Mouse (Mus musculus): ENCODE measurements around the gene D130043K22Rik. TPM values are rescaled to one million over a fixed set of nuclear protein-coding genes. Genes with fewer than 3 reads are reported as not detected.
"Not testable (repeated sequence)": the region's sequence is repeated elsewhere in the genome, so short reads cannot be mapped to it uniquely, and the experiment has no call there.

D130043K22Rik gene
- polyA plus RNA-seq, 3 experiments from 2014 or later = 0.34 to 0.41 TPM; not detected in 1

DNA sequence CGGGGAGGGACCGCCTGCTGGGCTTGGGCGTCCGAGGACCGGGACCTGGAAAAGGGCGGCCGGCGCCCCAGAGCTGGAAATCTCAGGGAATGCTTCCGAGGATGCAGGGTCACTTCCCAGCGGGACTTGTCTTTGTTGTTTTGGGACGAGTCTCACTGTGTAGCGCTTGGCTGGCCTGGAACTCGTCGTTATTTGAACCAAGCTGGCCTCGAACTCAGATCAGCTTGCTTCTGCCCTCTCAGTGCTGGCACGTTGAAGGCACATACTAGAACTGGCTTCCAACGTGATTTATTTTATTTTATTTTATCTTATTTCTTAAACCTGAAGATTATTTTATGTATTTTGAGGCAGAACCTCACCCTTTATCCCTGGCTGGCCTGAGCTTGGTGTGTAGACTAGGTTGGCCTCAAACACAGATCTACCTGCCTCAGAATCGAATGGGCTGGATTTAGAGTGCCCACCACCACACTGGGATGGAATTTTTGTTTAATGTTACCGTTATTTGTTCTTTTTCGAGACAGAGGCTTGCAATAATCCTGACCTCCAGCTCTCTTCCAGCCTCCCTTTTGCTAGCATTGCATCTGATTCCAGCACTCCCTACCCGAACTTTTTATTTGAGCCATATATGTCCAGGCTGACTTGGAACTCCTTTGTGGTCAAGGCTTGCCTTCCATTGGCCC is 12.7 kb upstream of the D130043K22Rik start:
- no peak for ATAC-seq

DNA sequence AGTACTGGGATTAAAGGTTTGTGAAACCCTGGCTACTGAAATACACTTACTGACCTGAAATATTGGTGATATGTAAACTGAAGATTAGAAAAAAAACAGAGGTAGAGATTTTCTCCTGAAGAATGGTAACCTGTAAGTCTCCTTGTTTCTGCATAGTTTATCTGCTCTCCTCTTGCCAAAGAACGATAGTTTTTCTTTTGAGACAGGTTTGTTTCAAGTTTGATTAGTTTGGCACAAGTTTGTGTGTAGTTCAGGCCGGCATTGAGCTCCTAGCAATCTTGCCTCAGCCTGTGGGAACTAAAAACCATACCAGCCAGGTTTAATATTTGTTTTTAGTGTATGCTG is 12.2 kb upstream of the D130043K22Rik start:
- ATAC-seq = no peak

DNA sequence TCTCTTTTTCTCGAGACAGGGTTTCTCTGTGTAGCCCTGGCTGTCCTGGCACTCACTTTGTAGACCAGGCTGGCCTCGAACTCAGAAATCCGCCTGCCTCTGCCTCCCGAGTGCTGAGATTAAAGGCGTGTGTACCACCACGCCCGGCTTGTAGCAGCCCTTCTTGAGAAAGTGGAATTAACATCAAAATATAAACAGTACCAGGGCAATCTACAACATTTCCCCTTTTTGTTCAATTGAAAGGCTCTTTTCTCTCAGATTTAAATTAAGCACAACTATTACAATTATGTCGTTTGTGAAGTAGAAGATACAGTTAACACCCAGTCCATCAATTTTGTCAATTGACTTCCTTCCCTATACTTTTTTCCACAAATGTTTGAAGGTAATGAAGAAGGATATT is 7.2 kb upstream of the D130043K22Rik start:
- not testable (repeated sequence) for ATAC-seq

DNA sequence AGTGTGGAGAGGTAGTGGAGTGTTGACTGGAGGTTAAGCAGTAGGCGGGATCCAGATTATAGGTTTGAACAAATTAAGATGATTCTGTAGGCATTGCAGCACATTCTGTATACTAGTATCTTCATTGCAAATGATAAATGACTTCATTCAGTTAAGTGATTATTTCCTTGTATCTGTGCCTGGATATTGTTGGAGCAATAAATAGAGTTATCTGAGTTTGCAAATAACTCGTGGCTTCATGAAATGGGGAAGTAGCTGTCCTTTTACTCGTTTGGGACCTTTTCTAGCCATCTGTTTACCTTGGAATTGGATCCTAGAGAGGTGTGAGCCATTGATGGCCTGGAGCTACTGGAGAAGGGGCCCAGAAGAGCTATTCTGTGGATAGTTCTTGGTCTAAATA is 5.1 kb upstream of the D130043K22Rik start:
- no peak for ATAC-seq

DNA sequence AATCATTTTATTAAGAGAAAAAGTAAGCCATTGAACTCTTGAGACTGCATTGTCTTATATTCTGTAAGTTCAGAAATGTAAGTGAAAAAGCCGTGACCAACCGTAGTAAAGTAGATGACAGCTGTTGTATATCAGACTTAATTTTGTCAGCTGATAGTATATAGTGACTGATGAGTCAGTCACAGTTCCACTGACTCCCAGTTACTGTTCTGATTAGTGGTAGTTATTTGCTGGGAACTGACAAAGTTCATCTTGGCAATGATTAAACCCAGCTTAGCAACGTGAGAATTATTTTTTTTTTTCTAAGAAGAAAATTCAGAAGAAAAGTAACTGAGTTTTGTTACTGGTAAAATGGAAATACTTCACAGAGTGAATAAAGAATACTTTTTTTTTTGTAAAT is 3.2 kb upstream of the D130043K22Rik start:
- ATAC-seq = no peak

DNA sequence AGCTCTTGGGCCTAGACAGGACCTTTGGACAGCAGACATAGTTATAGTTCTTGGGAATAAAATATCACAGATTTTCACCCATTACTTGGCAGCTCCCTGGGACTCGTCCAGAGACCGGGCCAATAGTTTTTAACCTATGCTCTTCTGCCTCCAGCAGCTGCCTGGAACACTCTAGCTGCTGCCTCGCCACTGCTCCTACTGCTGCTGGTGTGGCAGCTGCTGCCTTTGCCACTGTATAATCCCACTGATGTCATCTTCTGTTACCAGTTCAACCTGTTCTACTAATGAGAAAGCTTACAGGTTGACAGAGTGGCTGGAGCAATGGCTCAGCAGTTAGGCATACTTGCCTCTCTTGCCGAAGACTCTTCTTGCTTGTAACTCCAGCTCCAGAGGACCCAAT is 4.4 kb downstream of the D130043K22Rik start:
- no peak for ATAC-seq

DNA sequence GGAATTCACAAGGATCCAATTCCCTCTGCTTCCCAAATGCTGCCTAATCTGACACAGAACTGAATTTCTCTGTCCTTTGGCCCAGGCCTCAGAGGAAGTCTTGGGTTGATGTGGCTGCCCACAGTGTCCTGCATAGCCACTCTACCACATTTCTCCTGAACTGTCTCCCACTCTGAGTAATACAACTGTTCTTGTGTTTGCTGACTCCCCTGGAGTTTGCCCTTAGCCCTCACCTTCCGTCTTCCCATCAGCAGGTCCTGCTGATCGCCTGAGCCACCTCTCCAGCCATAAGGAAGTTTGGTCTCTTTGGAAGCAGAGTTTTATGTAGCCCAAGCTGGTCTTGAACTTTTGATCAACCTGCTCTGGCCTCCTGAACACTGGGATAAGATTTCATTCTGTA is 7.1 kb downstream of the D130043K22Rik start:
- no peak for ATAC-seq

DNA sequence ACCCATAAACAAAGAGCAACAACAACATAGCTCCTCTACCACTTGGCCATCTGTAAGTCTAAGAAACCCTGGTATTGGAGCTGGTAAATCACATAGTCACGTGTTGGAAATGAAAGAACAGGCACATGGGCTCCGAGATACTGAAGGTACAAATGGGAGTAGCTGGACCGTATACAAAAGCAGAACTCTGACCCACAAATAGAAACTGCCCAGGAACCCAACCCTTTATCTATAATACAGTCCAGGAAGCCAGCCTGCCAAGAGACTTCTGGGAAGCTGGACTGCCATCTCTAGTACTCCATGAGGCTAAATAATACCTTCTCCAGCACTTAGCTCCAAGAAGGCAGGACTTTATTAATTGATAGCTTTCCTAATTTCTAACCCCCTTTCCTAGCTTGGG is 7.6 kb downstream of the D130043K22Rik start:
- ATAC-seq = no peak

DNA sequence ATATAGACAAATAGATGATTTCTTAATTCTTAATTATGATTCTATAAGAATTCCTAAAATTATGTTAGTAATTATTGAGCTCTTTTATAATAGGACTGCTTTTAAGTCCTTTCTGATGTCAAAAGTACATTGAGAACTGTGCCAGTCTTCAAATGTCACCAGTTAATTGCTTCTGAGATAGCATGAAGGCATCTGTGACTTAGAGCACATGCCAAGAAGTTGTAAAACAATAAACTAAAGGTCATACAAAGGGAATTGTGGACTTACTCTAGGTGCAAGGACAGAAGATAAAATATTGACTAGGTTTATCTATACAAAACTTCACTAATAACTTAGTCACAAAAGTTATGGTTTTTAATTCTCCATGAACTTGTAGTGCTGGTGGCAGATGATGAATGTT is 14.2 kb downstream of the D130043K22Rik start:
- no peak for ATAC-seq

DNA sequence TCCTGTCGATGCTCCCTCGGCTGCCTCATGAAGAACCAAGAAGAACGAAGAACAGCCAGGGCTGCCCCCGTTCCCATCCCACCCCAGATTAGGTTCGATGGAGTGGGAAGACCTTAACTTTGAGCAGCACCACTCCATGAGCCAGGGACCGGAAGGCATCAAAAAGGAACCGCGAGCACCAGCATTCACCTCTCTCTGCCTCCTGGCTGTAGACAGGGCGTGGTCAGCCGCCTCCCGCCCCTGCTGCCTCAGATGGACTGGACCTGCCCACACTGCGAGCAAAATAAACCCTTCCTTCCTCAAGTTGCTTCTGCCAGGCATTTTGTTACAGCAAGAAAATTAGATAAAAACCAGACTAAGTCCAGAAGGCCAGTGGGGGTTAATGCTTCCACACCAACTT is 16.1 kb downstream of the D130043K22Rik start:
- ATAC-seq = no peak

DNA sequence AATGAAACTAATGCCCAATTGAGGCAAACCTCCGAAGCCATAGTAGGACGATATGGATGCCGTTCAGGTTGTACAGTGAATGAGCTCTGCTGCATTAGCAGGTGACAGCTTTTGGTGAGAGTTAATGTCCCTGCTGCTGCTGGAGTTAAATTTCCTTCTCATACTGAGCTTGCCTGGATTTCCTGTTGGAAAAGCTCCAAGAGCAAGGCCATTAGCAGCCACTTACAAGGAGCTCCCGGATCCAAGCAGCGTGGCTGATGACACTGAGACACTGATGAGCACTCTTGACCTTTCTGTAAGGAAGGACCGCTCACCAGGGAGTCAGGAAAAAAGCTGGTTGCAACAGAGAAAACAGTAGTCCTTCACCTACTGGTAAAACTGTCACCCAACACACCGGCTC is 17.1 kb downstream of the D130043K22Rik start:
- no peak for ATAC-seq

DNA sequence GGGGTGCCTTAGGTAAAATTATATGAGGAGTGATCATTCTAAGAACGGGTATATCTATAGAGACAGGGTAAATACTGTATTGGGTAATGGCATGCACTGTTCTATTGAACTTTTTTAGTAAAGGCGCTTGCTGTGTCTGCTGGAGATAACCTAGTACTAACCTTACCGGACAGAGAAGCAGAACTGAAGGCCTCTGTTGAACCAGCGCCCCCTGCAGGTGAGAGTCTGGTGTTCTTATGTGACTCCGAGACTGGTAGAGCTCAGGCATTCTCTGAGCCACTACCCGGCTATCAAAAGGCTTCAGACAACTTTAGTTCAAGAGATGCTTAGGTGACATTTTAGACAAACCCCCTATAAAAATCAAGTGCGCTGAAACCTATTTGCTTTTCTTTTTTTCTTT is 17.6 kb downstream of the D130043K22Rik start:
- peak; percentile 26 for ATAC-seq

DNA sequence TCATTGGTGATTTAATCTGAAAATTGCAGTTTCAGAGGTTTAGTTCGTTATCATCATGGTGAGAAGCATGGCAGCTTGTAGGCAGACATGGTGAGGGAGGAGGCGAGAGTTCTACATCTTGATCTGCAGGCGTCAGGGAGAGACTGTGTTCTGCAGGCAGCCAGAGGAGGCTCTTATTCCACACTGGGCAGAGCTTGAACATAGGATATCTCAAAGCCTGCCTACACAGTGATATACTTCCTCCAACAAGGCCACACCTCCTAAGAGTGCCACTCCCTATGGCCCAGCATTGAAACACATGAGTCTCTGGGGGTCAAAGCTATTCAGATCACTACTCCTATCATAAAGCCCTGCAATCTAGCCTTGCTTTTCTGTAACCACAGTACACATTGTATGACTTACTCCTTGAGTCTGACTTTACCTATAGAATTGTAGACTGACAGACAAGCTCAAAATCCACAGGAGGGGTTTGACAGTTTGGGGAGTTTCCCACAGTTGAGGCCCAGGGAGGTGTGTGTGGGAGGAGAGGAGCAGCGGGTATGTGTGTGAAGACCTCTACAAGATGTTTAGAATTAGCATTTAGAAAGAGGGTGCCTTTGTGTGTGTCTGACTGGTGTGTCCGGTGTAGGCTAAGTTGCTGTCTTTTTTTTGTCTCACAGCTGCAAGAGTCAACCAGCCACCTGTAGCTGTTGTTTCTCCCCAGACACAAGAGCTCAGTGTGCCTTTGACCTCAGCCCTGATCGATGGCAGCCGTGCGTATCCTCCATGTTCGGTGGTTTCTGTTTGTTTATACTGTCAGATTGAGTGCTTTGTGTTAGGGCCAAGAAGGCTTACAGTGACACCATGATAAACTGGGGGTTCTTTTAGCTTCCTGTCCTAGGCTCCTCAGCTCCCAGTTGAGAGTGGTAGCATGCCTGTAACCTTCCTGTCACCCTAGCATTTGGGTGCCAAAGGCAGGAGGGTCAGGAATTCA is 21.8 kb downstream of the D130043K22Rik start:
- ATAC-seq = peak; percentile 78

DNA sequence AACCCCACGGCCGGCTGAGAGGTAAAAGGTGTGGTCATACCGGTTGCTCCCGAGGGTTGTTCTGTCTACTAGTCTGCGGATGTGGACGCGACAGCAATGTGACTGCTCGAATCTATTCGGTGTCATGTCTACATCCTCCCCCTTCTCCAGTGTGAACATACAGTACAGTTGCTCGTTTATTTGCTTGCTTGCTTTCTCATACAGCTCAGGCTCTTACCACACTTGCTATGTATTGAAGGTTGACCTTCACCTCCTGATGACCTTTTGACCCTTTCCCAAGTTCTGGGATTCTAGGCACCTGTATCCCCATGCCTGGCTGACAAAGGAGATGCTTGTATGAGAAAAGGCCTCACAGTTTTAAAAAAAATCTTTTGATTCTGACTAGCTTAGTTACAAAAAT is 22.9 kb downstream of the D130043K22Rik start:
- no peak for ATAC-seq

DNA sequence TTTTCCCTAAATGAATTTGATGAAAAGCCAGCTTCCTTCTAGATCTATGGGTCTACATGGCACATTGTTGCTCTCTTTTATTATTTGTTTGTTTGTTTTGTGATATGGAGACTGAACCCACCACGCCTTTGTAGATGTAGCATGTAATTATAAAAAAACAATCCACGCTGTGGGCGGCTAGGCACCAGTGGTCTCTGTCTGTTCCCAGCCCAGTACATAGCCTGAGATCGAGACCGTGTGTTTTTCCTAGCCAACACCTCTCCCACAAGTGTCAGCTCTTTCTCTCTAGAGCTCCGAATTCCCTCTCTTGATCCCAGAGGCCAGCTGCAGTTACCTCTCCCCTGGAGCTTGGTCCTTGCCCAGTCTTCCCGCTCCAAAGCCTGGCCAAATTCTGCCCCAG is 23.3 kb downstream of the D130043K22Rik start:
- ATAC-seq = no peak

DNA sequence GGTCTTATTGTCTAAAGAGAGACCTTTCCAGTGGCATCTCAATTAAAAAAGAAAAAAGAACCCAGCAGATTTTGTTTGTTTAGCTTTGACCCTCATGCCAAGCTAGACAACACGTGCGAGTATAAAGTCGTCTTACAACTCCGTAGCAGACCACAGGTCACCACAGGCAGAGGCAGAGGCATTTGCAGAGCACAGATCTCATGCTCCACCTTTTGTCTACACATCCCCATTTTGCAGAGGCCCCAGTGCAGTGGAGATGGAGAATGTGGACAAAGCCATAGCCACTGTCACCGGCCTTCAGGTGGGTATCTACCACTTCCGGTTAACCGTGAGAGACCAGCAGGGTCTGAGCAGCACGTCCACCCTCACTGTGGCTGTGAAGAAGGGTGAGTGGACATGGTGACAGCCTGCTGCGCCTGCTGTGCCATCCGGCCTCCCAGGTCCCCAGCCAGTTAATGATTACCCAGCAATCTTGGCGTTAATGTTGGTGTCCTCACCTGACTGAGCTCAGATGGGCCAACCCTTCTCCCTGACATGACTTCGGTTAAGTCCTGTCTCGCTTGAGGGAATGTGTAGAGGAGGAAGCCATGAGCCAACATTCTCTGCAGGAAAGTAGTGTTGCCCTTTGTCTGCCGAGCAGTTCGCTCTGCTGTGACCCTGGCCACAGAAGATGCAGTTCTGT is 34.6 kb downstream of the D130043K22Rik start:
- no peak for ATAC-seq

DNA sequence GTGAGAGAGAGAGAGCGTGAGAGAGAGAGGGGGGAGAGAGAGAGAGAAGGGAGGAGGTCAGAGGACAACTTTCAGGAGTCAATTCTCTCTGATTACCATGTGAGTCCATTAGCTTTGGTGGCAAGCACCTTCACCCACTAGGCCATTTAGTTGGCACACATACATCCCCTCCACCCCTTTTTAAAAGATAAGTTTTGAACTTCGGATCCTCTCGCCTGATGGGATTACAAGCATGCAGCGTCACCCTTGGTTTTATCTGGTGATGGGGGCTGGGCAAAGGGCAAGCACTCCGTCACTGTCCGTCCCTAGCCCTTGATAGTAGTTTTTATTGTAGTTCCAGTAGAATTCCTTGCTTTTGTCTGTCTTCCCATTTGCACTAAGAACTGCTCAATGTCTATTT is 35.3 kb downstream of the D130043K22Rik start:
- ATAC-seq = no peak

DNA sequence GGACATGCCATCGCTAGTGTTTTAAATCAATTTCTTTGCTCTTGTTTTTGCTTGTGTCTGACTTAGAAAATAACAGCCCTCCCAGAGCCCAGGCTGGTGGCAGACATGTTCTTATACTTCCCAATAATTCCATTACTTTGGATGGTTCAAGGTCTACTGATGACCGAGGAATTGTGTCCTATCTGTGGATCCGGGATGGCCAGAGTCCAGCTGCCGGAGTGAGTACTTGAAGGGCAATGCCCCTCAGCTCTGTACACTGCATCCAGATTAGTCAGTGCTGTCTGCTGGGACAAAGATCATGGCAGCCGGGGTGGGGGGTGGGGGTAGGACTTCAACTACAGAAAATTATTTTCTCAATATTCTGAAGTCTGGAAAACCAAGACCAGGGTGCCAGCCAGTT is 35.8 kb downstream of the D130043K22Rik start:
- ATAC-seq = no peak

DNA sequence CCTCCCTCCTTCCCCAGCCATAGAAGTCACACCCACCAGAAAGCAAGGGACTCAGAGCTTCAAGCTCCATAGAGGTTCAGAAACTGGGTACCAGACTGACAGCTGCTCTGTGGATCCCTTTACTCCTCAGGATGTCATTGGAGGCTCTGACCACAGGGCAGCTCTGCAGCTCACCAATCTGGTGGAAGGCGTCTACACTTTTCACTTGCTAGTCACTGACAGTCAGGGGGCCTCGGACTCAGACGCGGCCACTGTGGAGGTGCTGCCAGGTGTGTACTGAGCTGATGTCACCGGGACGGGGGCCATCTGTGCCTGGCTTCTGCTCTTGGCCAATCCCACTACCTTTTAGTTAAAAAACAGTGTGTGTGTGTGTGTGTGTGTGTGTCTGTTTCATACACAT is 37.5 kb downstream of the D130043K22Rik start:
- no peak for ATAC-seq

DNA sequence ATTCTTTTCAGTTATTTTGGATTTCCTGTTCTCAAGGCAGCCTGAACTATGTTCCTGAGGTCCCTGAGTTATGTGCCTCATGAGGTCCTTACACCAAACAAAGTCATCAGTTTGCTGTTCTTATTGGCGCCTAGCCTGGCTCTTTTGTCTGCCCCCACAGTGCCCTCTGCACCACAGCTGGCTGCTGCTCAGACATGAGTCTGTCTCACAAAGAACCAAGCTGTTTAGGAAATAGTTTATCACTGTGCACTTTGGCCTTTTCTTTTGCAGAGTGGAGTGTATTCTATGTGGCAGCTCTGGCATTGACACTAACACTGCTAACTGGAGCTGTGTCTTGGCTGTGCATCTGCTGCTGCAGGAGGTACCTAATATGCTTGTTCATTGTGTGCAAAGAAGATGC is 44.6 kb downstream of the D130043K22Rik start:
- ATAC-seq = no peak

DNA sequence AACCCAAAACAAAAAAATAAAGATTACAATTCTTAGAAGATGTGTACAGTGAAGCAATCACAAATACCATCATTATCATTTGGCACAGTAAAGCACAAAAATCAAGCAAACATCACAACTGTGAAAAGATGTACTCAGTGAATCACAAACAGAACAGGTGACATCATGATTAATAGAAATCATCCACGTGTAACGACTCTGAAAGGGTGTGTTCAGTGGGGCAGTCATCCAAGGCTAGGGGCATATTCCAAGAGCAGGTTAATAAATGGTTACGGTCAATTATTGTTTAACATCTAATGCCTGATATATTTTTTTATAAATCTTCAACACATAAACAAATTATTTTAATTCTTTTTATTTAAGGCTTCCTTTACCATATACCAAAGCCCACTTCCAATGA is 47.6 kb downstream of the D130043K22Rik start:
- no peak for ATAC-seq

DNA sequence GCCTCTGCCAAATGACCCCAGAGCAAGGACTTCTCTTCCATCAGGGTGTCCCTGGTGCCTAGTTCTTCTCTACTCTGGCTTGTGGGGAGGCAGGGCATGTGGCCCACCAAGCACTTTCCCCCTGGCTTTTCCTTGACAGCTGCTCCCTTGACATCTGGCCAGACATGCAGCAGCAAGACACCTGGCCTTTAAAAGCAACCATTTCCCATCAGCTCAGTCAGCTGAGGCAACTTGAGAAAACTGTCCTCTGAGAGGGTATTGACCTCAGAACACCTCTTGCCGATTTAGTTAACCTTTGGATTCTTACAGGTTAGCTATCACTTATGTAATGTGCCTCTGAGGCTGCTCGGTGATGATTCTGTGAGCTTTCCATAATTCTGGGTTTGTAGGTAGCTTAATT is 48.9 kb downstream of the D130043K22Rik start:
- ATAC-seq = no peak

DNA sequence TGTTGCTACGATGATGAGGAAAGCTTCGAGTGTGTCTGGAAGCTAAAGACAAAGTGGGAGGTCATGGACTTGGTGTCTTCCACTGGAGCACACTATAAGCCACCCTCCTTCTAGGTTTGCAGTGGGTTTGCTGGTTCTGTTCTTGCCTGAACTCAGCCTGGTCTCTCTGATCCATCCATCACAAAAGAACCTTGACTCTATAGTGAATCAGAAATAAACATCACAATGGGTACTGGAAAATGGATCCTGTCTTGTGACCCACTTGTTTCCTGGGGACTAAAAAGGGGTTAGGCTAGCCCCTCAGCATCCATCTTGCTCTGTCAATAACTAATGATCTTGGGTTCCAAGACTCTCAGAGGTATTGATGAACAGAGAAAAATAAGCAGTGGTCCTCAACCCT is 57.0 kb downstream of the D130043K22Rik start:
- ATAC-seq = no peak

DNA sequence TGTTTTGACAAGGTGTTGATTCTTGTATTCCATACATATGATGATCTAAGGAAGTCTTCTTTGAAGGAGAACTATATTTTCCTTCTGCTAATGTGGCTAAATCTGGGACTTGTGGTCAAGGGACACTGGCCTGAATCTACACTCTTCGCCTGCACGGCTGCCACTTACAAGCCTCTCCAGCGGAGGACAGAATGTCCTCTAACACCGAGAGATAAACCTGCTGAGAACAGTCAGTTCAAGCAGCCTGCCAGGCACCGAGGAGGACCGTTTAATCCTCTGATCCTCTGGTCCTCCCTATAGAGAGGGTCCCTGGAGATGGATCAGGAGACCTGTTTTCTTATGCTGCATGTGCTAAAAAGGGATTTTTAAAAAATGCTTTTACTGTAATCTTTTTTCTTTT is 58.5 kb downstream of the D130043K22Rik start:
- no peak for ATAC-seq
